8 mouse cellular contexts compared by ENCODE assay signal in the genomic region with DNA sequence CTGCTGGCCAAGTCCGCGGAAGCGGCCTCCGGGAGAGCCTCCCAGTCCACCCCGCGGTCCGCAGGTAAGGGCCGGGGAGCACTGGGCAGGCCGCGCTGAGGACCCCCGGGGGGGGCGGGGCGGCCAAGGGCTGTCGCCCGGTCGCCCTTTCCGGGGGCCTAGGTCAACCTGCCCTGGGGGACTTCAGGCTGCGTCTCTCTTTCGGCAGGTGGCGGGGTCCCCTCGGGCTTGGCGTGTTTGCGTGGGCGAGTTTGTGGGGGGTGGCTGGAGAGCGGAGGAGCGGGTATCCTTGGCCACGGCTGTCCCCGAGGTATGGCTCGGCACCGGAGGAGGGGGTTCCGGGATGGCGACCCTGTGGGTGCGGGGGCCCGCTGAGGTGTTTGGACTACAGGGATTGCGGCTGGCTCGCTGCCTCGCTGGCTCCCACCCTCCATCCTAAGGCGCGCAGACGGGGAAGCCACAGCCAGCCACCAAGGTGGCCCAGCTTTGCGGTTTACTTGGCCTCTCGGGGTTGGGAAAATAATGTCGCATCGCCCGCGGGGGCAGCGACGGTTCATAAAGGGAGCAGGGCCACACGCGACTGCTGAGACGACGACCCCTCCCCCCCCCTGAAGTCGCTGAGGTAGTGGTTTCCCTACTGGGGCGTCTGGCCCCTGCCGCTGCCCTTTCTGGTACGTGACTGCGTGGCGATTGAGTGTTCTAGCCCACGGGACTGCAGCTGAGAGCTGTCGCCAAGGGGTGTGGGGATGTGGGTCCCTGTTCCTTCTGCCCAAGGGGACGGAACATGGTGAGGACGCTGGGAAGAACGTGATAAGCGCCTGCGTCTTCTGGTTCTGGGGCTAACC. TPM values are rescaled to one million over a fixed set of nuclear protein-coding genes. Genes with fewer than 3 reads are reported as not detected.
DNase-seq lines count a peak whose midpoint lies in the region; ATAC-seq and TF ChIP-seq lines count a peak whose summit lies in the region.

No protein-coding gene starts in this region.

- H3K4me3 ChIP-seq in lung, embryonic 16.5 days (ENCODE audit: low read length) = peak overlapping the region; percentile 56
- peak overlapping the region; percentile 52 for H3K4me3 ChIP-seq in forebrain, postnatal 0 days (ENCODE audit: low read depth, low read length)
- H3K4me3 ChIP-seq in midbrain, embryonic 12.5 days = peak overlapping the region; percentile 65
- H3K4me3 ChIP-seq in stomach, embryonic 16.5 days (replicated peaks; ENCODE audit: low read length) = peak overlapping the region; percentile 53

- peaks cover 12% of the 10 kb centered on the region for H3K27me3 ChIP-seq in lung, embryonic 16.5 days (ENCODE audit: control insufficient read depth, insufficient read depth, low read depth, low read length)
- no peaks in the 10 kb centered on the region for H3K27me3 ChIP-seq in forebrain, postnatal 0 days (ENCODE audit: insufficient read depth, low read length)
- H3K27me3 ChIP-seq in midbrain, embryonic 12.5 days = peaks cover 13% of the 10 kb centered on the region
- peaks cover 16% of the 10 kb centered on the region for H3K27me3 ChIP-seq in stomach, embryonic 16.5 days (ENCODE audit: control insufficient read depth, insufficient read depth, low read length)

- H3K4me1 ChIP-seq in lung, embryonic 16.5 days (replicated peaks; ENCODE audit: control insufficient read depth, insufficient read depth, low read length) = no peaks in the 10 kb centered on the region
- no peaks in the 10 kb centered on the region for H3K4me1 ChIP-seq in forebrain, postnatal 0 days (ENCODE audit: insufficient read depth)
- no peaks in the 10 kb centered on the region for H3K4me1 ChIP-seq in midbrain, embryonic 12.5 days
- H3K4me1 ChIP-seq in stomach, embryonic 16.5 days (ENCODE audit: control insufficient read depth, insufficient read depth, low read length) = no peaks in the 10 kb centered on the region

- no peak overlapping the region for H3K27ac ChIP-seq in lung, embryonic 16.5 days (ENCODE audit: low read length)
- H3K27ac ChIP-seq in forebrain, postnatal 0 days (ENCODE audit: low read depth, low read length) = peak overlapping the region; percentile 64
- H3K27ac ChIP-seq in midbrain, embryonic 12.5 days (replicated peaks) = peak overlapping the region; percentile 49; the same call in 1 of the 2 replicates
- no peak overlapping the region for H3K27ac ChIP-seq in stomach, embryonic 16.5 days (ENCODE audit: low read length)

- WGBS in lung, embryonic 16.5 days = 11% methylated on average over 43 of the region's 65 CpGs
- WGBS in forebrain, postnatal 0 days = 27% methylated on average over 60 of the region's 65 CpGs
- WGBS in midbrain, embryonic 12.5 days = 22% methylated on average over 60 of the region's 65 CpGs
- WGBS in stomach, embryonic 16.5 days = 20% methylated on average over 49 of the region's 65 CpGs

- DNase-seq in lung, postnatal 4 days = no peak
- peak; percentile 24 for DNase-seq in cerebellum, adult 8-10 months
- DNase-seq in forebrain, postnatal 0 days = peak; percentile 14
- peak; percentile 11 to 25 for DNase-seq in layer of hippocampus, postnatal 10 days (ENCODE audit: low spot score in 2 of 2)

- peak; percentile 23 for ATAC-seq in lung, embryonic 16.5 days (ENCODE audit: low read depth)
- peak; percentile 25 for ATAC-seq in forebrain, postnatal 0 days
- peak; percentile 75 for ATAC-seq in midbrain, embryonic 12.5 days (ENCODE audit: low FRiP score, low read depth)
- ATAC-seq in stomach, embryonic 16.5 days (ENCODE audit: insufficient read depth, low FRiP score) = peak; percentile 47
- ATAC-seq in inflammation-experienced regulatory T-cells, adult 6 months = no peak

- H3K9me3 ChIP-seq in lung, embryonic 16.5 days (ENCODE audit: control insufficient read depth, low read length) = no peaks in the 10 kb centered on the region
- no peaks in the 10 kb centered on the region for H3K9me3 ChIP-seq in forebrain, postnatal 0 days (ENCODE audit: low read length)
- no peaks in the 10 kb centered on the region for H3K9me3 ChIP-seq in midbrain, embryonic 12.5 days
- H3K9me3 ChIP-seq in stomach, embryonic 16.5 days (replicated peaks; ENCODE audit: control insufficient read depth, low read length) = no peaks in the 10 kb centered on the region

- H3K36me3 ChIP-seq in lung, embryonic 16.5 days (ENCODE audit: control insufficient read depth, insufficient read depth, low read length) = no peaks in the 10 kb centered on the region
- no peaks in the 10 kb centered on the region for H3K36me3 ChIP-seq in forebrain, postnatal 0 days (ENCODE audit: insufficient read depth)
- H3K36me3 ChIP-seq in midbrain, embryonic 12.5 days = no peaks in the 10 kb centered on the region
- no peaks in the 10 kb centered on the region for H3K36me3 ChIP-seq in stomach, embryonic 16.5 days (ENCODE audit: control insufficient read depth, insufficient read depth, low read length)

- peak overlapping the region; percentile 95 for H3K4me2 ChIP-seq in lung, embryonic 16.5 days (ENCODE audit: low read depth, low read length)
- peak overlapping the region; percentile 60 for H3K4me2 ChIP-seq in forebrain, postnatal 0 days (ENCODE audit: low read depth)
- peak overlapping the region; percentile 71 for H3K4me2 ChIP-seq in midbrain, embryonic 12.5 days (replicated peaks)
- peak overlapping the region; percentile 91 for H3K4me2 ChIP-seq in stomach, embryonic 16.5 days (ENCODE audit: low read depth, low read length)

- H3K9ac ChIP-seq in lung, embryonic 16.5 days (ENCODE audit: low read length) = peak overlapping the region; percentile 19; the same call in 1 of the 2 replicates
- H3K9ac ChIP-seq in forebrain, postnatal 0 days = peak overlapping the region; percentile 52
- peak overlapping the region; percentile 46 for H3K9ac ChIP-seq in midbrain, embryonic 12.5 days (replicated peaks)
- peak overlapping the region; percentile 26; the same call in 1 of the 2 replicates for H3K9ac ChIP-seq in stomach, embryonic 16.5 days (ENCODE audit: low read length)

- no peak for TF ChIP-seq CTCF in forebrain, postnatal 0 days (IDR thresholded peaks at IDR 0.05; ENCODE audit: low read depth)

RNA-seq across cellular contexts. Expression of gene Map7d2, which starts 0.7 kb away (rescaled TPM):
- 1.3 and 2.0 TPM in 2 replicates for polyA plus RNA-seq in lung, embryonic 16.5 days (2015; fragmentation: Nextera tagmentation; extraction: Ambion mirVana)
- 23.8 and 28.2 TPM in 2 replicates for total RNA-seq in forebrain, postnatal 0 days (2014; rRNA removed)
- polyA plus RNA-seq in forebrain, postnatal 0 days (2015; fragmentation: Nextera tagmentation; extraction: Ambion mirVana) = 22.7 and 33.4 TPM in 2 replicates
- 10 to 100 TPM; 64.3 to 87.6 TPM for total RNA-seq in layer of hippocampus, postnatal 10 days (2021)
- 14.1 and 21.8 TPM in 2 replicates for polyA plus RNA-seq in midbrain, embryonic 12.5 days (2016; fragmentation: Nextera tagmentation; extraction: Ambion mirVana)
- polyA plus RNA-seq in stomach, embryonic 16.5 days (2015; fragmentation: Nextera tagmentation; extraction: Ambion mirVana) = 2.0 and 2.1 TPM in 2 replicates
- not detected for polyA plus RNA-seq in inflammation-experienced regulatory T-cells, adult 6 months (2017; shearing (Covaris generic))

RNA-seq across cellular contexts. Expression of gene Eif1ax, which starts 43.1 kb away (rescaled TPM):
- polyA plus RNA-seq in lung, embryonic 16.5 days (2015; fragmentation: Nextera tagmentation; extraction: Ambion mirVana) = 127 and 142 TPM in 2 replicates
- 113 TPM in 2 replicates for total RNA-seq in forebrain, postnatal 0 days (2014; rRNA removed)
- 95.6 and 103 TPM in 2 replicates for polyA plus RNA-seq in forebrain, postnatal 0 days (2015; fragmentation: Nextera tagmentation; extraction: Ambion mirVana)
- 100 to 1,000 TPM; 151 to 170 TPM for total RNA-seq in layer of hippocampus, postnatal 10 days (2021)
- 131 and 134 TPM in 2 replicates for polyA plus RNA-seq in midbrain, embryonic 12.5 days (2016; fragmentation: Nextera tagmentation; extraction: Ambion mirVana)
- polyA plus RNA-seq in stomach, embryonic 16.5 days (2015; fragmentation: Nextera tagmentation; extraction: Ambion mirVana) = 113 and 118 TPM in 2 replicates
- polyA plus RNA-seq in inflammation-experienced regulatory T-cells, adult 6 months (2017; shearing (Covaris generic)) = 100 to 1,000 TPM in 1 of 3 experiments, 10 to 100 TPM in 2; 58.5 to 120 (median 72.2) TPM

Comparison
In these comparisons a context has a peak if more than half of its experiments do, and no peak if none do; other contexts are left out.
1. H3K27ac ChIP-seq: peak in forebrain, postnatal 0 days (single experiment) and midbrain, embryonic 12.5 days (single experiment); none in lung, embryonic 16.5 days (single experiment) and stomach, embryonic 16.5 days (single experiment).
2. DNase-seq: peak in cerebellum, adult 8-10 months (single experiment), forebrain, postnatal 0 days (single experiment) and layer of hippocampus, postnatal 10 days (2 of 2); none in lung, postnatal 4 days (0 of 2).
3. Peak in every context shown above with its lines, with median percentiles within 50 percentile points of each other: H3K4me2 ChIP-seq, H3K4me3 ChIP-seq and H3K9ac ChIP-seq.